10 mouse cellular contexts compared by ENCODE assay signal in the genomic region with DNA sequence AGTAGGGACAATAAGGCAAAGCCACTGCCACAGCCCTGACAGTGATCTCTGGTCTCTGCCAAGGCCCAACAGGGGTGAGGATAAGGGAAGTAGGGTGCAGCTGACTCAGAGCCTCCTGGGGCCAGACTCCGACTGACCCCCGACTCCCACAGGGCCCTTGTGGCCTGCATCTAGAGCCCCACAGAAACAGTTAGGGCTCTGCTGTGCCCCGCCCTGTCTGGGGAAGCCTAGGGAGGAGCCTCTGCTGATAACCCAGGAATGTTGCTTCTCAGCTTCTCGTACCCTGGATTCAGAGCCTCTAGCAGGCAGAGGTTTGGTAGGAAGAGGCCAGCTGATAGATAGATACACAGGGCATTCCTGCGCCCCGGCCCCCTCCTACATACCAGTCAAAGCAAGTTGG.
DNase-seq lines count a peak whose midpoint lies in the region; ATAC-seq and TF ChIP-seq lines count a peak whose summit lies in the region.
"Had no signal": no experiment of that assay in that cellular context is flagged by ENCODE, and none has a peak within 500 bp of the region (broad histone marks: within the 10 kb centered on the region; RNA-seq: fewer than 3 reads in every experiment).

No protein-coding gene starts in this region.

- DNase-seq in adrenal gland, postnatal 10 days = peak; percentile 37
- DNase-seq in adrenal gland, adult 18-20 months (ENCODE audit: low spot score in 2 of 2) = no peak
- DNase-seq in 3T3-L1 (ENCODE audit: low read depth, low spot score) = peak; percentile 43
- peak; percentile 68 for DNase-seq in lung, postnatal 0 days (ENCODE audit: low spot score)
- DNase-seq in thymus, postnatal 14 days = no peak
- no peak for DNase-seq in cerebellum, postnatal 25 days
- DNase-seq in frontal cortex, adult 2 months (ENCODE audit: extremely low spot score in 1 of 2, low spot score in 1 of 2) = no peak
- DNase-seq: right cerebral cortex, postnatal 25 days had no signal

- H3K4me1 ChIP-seq in heart, embryonic 16.5 days (ENCODE audit: control insufficient read depth, insufficient read depth, low read length) = peaks cover 37% of the 10 kb centered on the region
- peaks cover 29% of the 10 kb centered on the region for H3K4me1 ChIP-seq in lung, postnatal 0 days (ENCODE audit: insufficient read depth, low read depth, low read length)

- WGBS in heart, embryonic 16.5 days = 13% methylated on average over 6 of the region's 6 CpGs
- WGBS in lung, postnatal 0 days = 33% methylated on average over 6 of the region's 6 CpGs

- no peaks in the 10 kb centered on the region for H3K9me3 ChIP-seq in heart, embryonic 16.5 days (replicated peaks; ENCODE audit: control insufficient read depth, low read length)
- no peaks in the 10 kb centered on the region for H3K9me3 ChIP-seq in lung, postnatal 0 days (ENCODE audit: low read length)

- TF ChIP-seq CTCF in lung, postnatal 0 days (IDR thresholded peaks at IDR 0.05) = no peak

- no peaks in the 10 kb centered on the region for H3K27me3 ChIP-seq in heart, embryonic 16.5 days (ENCODE audit: control insufficient read depth, insufficient read depth, low read length)
- no peaks in the 10 kb centered on the region for H3K27me3 ChIP-seq in lung, postnatal 0 days (replicated peaks; ENCODE audit: insufficient read depth, low read length)

- H3K36me3 ChIP-seq in heart, embryonic 16.5 days (ENCODE audit: control insufficient read depth, insufficient read depth) = no peaks in the 10 kb centered on the region
- no peaks in the 10 kb centered on the region for H3K36me3 ChIP-seq in lung, postnatal 0 days (ENCODE audit: insufficient read depth, low read length)

- ATAC-seq in heart, embryonic 16.5 days (replicated peaks; ENCODE audit: extremely low read depth, insufficient read depth, low FRiP score) = peak; percentile 49
- peak; percentile 42 for ATAC-seq in lung, postnatal 0 days
- ATAC-seq: hindbrain, embryonic 16.5 days had no signal

- H3K4me2 ChIP-seq in heart, embryonic 16.5 days (ENCODE audit: low read depth, low read length) = no peak overlapping the region
- H3K4me2 ChIP-seq in lung, postnatal 0 days (replicated peaks; ENCODE audit: low read depth, low read length) = no peak overlapping the region

- H3K4me3 ChIP-seq in heart, embryonic 16.5 days (ENCODE audit: low read length) = no peak overlapping the region
- H3K4me3 ChIP-seq in lung, postnatal 0 days (ENCODE audit: low read depth, low read length) = no peak overlapping the region

- peak overlapping the region; percentile 21; the same call in 1 of the 2 replicates for H3K27ac ChIP-seq in heart, embryonic 16.5 days (ENCODE audit: low read length)
- peak overlapping the region; percentile 89 for H3K27ac ChIP-seq in lung, postnatal 0 days (ENCODE audit: low read length)

- TF ChIP-seq EP300 in lung, postnatal 0 days (IDR thresholded peaks at IDR 0.05) = no peak; the same call in 1 of the 2 replicates

- 0 out of 2 replicates have a peak overlapping the region, but pooled peaks have one; percentile 45 for H3K9ac ChIP-seq in heart, embryonic 16.5 days (ENCODE audit: low read length)
- no peak overlapping the region for H3K9ac ChIP-seq in lung, postnatal 0 days (replicated peaks; ENCODE audit: low read depth)

Comparison
In these comparisons a context has a peak if more than half of its experiments do, and no peak if none do; other contexts are left out.
1. DNase-seq: peak in adrenal gland, postnatal 10 days (single experiment), 3T3-L1 (single experiment) and lung, postnatal 0 days (single experiment); none in adrenal gland, adult 18-20 months (0 of 2), thymus, postnatal 14 days (single experiment), cerebellum, postnatal 25 days (0 of 2) and frontal cortex, adult 2 months (0 of 2).